Mouse (Mus musculus) adrenal gland, postnatal 4 days (tissue): ENCODE data around the gene Npas2. TPM values are rescaled to one million over a fixed set of nuclear protein-coding genes. Genes with fewer than 3 reads are reported as not detected.

Experiments
- DNase-seq, 2 experiments: peaks; one replicate each; pipeline ENCODE4 v3.0.0; 2021 to 2022; ENCODE audit warnings: low spot score in 2 of 2, mixed read lengths in 2 of 2
- long read RNA-seq, 2 experiments: library from polyadenylated mRNA; stranded (forward); transcript quantifications; one replicate each; pipeline ENCODE4 v2.0.0; 2021
- total RNA-seq, 2 experiments: library from RNA; stranded (reverse); gene quantifications; 2 replicates each; pipeline ENCODE4 v1.2.3; 2021

Npas2 gene
- 1 to 10 TPM; 8.0 to 9.5 TPM for total RNA-seq
- long read RNA-seq, experiment 1, partial matches to known transcripts, result 0 of 1 reads
- long read RNA-seq, experiment 1, other reads (novel, unspliced or antisense), result 1 of 1 reads
- long read RNA-seq, experiment 2, partial matches to known transcripts, result 1 of 2 reads
- long read RNA-seq, experiment 2, other reads (novel, unspliced or antisense), result 1 of 2 reads

DNA sequence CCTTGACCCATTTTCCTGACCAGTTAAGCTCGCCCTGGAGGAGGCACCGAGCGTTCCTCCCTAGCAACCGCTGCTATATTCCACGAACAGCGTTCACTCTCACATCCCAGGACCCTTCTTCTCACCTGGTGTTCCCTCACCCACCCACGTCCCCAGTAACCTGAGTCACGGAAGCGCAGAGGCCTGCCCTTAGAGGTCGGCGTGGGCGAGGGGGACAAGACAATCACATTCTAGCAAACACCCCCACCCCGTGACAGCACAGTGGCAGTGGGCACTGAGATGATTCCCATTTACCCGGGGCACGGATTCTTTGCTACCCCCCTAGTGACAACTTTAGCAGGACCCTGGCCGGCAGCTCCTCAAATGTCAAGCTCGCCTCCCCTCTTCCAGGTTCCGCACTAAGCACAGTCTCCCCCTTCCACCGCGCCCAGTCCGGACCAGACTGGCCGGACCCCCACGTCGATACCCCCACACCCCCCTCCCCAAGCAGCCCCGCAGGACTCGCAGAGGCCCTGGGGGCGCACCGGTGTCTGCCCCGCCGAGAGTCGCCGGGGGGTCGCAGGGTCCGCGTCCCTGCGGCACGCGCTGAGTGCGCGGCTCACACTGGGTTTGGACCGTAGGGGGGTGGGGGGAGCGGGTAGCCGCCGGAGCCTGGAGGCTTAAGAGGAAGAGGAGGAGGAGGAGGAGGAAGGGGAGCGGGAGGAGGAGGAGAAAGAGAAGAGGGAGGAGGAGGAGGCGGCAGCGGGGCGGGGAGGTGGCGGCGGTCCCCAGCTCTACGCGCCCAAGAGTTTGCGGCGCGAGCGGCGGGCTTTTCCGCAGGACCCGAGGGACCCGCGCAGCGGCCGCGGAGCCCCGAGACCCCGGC is at the start of gene Npas2:
Gene Npas2 (plus strand): TSS at position 735 of the 865 bp plus-strand sequence.
- DNase-seq, result peak; percentile 6 to 7

- no peak for DNase-seq
Observed at GRCm38 (mm10) chr1:39156778-39157177, 36.8 kb upstream of the Npas2 start.

GRCm38 (mm10) chr1:39160167-39160566 is 33.4 kb upstream of the Npas2 start:
- DNase-seq, result no peak

DNA sequence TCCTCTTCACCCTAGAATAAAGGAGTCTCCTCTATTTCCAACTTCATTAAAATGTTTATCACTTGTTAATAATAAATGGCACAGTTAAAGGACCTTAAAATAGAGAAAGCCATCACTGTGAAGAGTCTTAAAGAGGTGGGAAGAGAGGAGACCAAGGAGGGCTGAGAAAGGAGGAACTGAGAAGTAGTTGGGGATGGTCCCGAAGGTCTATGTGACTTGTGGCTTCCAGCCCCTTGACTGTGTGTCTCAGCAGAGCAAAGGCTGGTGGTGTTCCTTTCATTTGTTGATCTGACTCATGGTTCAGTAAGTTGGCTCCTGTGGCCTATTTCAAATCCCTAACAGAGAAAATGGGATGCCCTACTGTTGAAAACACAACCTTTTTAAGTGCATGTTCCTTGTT is 30.5 kb upstream of the Npas2 start:
- no peak for DNase-seq

DNA sequence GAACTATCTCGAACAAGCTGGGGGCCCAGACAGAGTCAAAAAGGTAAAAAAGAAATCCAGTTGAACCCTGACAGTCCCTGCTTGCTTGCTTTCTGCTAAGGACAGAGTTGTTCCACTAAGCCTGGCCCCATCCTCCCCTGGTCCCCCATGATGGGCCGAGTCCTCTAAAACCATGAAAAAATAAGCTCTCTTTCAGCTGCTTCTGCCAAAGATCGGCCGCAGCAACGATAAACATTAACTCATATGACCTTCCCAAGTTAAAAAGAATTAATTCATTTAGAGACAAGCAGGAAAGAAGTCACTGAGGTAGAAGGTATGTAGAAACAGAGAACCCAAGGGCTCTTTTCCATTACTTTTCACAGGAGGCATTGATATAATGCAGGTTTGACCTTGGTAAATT is 16.8 kb upstream of the Npas2 start:
- no peak for DNase-seq

DNA sequence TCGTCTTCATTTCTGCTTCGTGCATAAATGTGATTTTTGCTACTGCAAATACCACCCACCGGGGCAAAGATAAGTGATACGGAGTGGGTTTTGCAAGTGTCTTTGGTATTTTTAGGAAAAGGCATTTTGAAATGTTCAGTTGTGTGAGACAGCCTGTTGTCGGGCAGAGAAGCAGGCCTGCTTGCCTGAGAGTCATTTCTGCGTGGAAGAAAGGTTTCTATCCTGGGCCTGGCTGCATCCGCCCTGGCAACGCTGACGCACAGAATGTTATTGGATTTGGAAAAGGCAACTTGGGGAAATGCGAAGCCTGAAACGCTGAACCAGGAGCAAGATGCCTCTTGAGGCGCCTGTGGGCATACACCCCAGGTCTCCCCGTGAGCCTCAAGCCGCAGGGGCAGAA is 16.3 kb upstream of the Npas2 start:
- no peak for DNase-seq

DNA sequence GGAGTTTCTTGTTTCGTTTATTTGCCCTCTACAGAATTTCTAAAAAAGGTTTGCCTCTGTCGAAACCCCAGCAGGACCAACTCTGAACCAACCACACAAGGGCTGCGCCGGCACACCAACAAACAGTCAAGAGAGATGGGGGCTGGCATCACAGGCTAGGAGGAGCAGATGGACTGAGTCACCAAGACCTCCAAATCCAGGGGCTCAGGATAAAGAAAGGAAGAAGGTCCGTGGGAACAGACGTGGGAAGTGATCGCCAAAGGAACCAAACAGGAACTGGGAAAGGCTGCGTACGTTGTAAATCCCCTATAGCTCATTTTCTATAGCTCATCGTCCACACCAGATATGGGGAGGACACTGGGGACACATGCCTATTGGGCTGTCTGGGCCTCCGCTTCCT is 13.7 kb upstream of the Npas2 start:
- no peak for DNase-seq

- no peak for DNase-seq
Observed at GRCm38 (mm10) chr1:39180517-39180916, 13.0 kb upstream of the Npas2 start.

DNA sequence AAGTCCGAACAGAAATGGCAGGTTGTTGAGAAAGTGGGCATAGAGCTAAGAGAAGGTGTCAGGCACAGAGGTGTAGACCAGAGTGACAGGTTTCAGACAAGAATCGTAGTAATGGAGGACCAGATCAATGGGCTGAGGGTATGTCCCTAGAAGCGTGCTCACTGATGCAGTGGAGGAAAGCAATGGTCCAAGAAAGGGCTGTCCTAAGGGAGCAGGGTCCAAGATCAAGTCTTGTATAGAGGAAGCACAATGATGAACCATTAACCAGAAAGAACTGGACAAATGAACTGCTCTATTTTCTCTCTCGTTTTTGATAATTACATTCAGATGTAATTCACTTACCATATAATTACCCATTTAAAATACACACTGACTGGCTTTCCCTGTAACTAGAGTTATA is 11.6 kb upstream of the Npas2 start:
- DNase-seq, result no peak

DNA sequence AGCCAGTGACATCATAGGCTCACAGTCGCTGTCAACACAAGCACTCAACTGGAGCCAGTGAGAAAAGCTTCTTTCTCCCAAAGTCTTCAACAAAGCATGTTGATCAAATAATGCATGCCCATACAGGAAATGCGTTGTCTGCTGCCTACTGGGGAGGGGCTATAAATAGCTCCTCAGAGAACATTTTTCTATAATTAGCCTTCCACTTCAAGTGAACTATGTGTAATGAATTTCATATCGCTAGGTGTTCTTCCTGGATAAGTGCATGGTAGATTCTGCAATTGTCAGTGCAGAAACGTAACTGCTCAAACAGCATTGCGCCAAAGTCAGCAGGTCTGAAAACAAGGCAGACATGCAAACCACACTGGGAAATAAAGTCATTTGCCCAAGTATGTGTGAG is 7.7 kb upstream of the Npas2 start:
- no peak for DNase-seq

DNA sequence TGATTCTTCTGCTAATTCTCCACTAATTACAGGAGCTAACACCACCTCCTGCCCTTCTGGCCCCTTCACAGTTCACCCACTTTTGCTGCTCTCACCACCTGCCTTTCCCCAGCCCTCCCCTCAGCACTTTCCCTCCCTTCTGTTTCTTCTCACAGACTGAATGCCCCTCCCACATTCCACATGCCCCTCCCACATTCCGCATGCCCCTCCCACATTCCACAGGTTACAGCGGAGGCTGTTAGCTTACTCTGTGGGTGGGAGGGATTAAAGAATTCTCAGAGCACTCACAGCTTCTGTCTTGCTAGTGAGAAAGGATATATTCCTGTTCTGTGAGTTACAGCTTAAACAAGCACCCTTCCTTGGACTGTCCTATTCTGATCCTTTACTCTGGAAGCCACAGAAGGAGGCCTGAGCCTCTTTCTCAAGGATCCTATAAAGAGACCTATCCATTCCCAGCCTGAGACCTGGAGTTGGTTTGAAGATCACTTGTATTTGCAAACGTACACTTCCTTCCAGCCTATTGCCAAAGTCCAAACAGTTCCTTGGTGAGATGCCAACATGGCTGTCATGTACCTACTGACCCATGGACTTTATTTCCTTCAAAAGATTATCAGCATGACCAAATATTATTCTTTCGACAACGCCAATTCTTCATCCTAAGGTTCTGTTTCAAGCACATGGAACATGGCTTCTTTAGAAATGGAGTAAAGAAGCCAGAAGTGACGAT is 6.7 kb upstream of the Npas2 start:
- no peak for DNase-seq

DNA sequence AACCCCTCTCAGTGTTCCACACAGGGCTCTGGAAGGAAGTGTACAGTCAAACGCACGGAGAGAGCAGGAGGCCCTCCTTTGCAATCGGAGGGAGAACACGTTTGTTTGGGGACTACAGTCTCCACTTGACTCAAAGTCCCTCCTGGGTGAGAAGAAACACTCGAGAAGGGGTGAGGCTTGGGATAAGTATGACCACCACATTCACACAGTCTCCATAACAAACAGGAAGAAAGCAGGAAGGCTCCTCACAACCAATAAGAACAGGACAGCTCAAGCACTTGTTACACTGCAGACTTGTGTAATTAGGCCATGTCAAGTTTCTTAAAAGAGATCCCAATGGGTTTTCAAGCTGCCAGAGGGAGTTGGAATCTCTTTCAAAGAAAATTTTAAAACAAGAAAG is 2.4 kb upstream of the Npas2 start:
- DNase-seq, result no peak

- peak; percentile 39 to 50 for DNase-seq
Observed at GRCm38 (mm10) chr1:39192460-39192996, 1.0 kb upstream of the Npas2 start.

- DNase-seq, result peak; percentile 30 to 40
Observed at GRCm38 (mm10) chr1:39193862-39194675, 538 bp downstream of the Npas2 start.

- no peak for DNase-seq
Observed at GRCm38 (mm10) chr1:39194959-39195358, 1.4 kb downstream of the Npas2 start.

- no peak for DNase-seq
Observed at GRCm38 (mm10) chr1:39196126-39196525, 2.6 kb downstream of the Npas2 start.

- DNase-seq, result peak in 1 of 2 experiments; percentile 14
Observed at GRCm38 (mm10) chr1:39196676-39197375, 3.3 kb downstream of the Npas2 start.

DNA sequence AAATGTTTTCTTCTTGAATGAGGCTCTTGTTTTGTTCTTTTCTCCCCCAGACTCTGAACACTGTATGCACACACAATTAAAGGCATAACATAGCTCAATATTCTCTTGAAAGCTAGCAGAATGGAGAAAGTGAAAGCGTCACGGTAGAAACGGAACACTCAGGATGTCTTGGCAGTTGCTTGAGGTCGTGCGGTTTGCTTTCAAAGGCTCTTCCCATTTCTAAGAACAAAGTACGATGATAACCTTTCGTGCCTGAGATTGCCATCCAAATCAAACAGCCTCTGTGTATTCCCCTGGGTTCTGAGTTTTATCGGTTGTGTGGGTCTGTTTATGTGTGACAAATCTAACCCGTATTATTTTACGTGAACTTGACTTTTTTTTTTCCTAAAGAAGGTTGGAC is 11.5 kb downstream of the Npas2 start:
- DNase-seq, result no peak

- no peak for DNase-seq
Observed at GRCm38 (mm10) chr1:39205697-39206096, 12.2 kb downstream of the Npas2 start.

DNA sequence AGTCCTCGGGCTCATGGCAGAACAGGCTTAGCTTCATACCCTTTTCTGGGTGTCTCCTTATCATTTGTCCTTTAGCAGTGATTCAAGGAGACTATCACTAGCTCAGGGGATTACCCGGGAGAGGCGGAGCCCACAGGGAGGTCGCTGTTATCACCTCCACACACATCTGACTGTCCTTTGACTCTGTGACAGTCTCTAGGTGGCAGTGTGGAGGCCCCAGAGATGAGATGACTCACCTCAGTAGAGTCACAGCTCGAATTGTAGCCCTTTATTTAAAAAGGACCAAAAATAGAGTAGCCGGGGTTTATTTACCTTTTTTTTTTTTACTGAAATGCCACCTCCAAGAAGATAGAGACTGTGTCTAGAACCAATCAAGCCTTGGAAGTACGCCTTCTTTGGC is 13.4 kb downstream of the Npas2 start:
- no peak for DNase-seq
